Mouse (Mus musculus) MEL (cell line): ENCODE data around the gene Eif1b.

Experiments
- CTCF ChIP-seq, 3 experiments: IDR thresholded peaks in 2 of 3; conservative IDR thresholded peaks in 1 of 3; 2 replicates each; pipeline ENCODE4 v1.5.1; 2011 to 2012; ENCODE audit warnings: low read length in 3 of 3, low read depth in 2 of 3, mild to moderate bottlenecking in 2 of 3, improper control_type of control experiment in 1 of 3, inconsistent platforms in 1 of 3, mixed read lengths in 1 of 3, moderate library complexity in 1 of 3; ENCODE audit not compliant: control insufficient read depth in 1 of 3, insufficient read depth in 1 of 3, poor library complexity in 1 of 3, severe bottlenecking in 1 of 3
- MYB ChIP-seq: IDR thresholded peaks from 2 replicates; pipeline ENCODE4 v1.6.1; 2011; ENCODE audit warnings: mild to moderate bottlenecking, low read depth, low read length, improper control_type of control experiment
- POLR2A ChIP-seq, 2 experiments: IDR thresholded peaks; 2 replicates each; pipeline ENCODE4 v1.6.1; 2011 to 2012; ENCODE audit warnings: low read length in 2 of 2, mild to moderate bottlenecking in 2 of 2, control low read depth in 1 of 2, improper control_type of control experiment in 1 of 2, low read depth in 1 of 2, moderate library complexity in 1 of 2; ENCODE audit not compliant: control insufficient read depth in 1 of 2, insufficient read depth in 1 of 2, poor library complexity in 1 of 2
- TAL1 ChIP-seq: IDR thresholded peaks from 2 replicates; pipeline ENCODE4 v1.6.1; 2012; ENCODE audit warnings: mild to moderate bottlenecking, inconsistent platforms, low read length, moderate library complexity, mixed read lengths
- TBP ChIP-seq: IDR thresholded peaks from 2 replicates; pipeline ENCODE4 v1.8.0; 2011; ENCODE audit warnings: low read depth, low read length, improper control_type of control experiment
- TCF12 ChIP-seq: IDR thresholded peaks from 2 replicates; pipeline ENCODE4 v1.6.1; 2014; ENCODE audit warnings: low read depth, mild to moderate bottlenecking, inconsistent platforms, low read length, improper control_type of control experiment, moderate library complexity

DNA sequence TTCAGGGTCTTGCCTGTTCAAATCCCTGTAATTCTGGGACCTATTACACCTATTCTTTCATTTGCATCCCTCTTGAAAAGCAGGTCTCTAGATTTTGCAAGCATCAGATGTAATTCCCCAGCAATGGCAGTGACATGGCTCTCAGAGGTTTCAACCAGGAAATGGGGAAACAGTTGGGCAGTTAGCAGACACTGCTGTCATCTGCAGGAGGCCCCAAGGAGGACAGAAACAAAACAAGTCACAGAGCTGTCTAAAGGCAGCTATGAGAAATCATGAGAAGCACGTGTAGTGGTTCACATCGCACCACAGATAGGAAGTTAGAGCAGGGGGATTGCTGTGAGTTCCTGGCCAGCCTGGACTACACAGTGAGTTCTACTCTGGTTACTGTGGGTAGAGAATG is 12.4 kb downstream of the Eif1b start:
- TF ChIP-seq CTCF (IDR thresholded peaks at IDR 0.05 in 2 of 3, conservative IDR thresholded peaks at IDR 0.05 in 1 of 3; ENCODE audit: control insufficient read depth in 1 of 3, insufficient read depth in 1 of 3, low read depth in 2 of 3, low read length in 3 of 3, poor library complexity in 1 of 3, severe bottlenecking in 1 of 3) (no peak), POLR2A (IDR thresholded peaks at IDR 0.05; ENCODE audit: control insufficient read depth in 1 of 2, insufficient read depth in 1 of 2, low read depth in 1 of 2, low read length in 2 of 2, poor library complexity in 1 of 2) (no peak), TAL1 (no peak), MYB (no peak), TBP (no peak), TCF12 (no peak)
